Mouse (Mus musculus) brain, embryonic 14.5 days (tissue): ENCODE data around the gene Mrpl40.

Experiments used
- CTCF ChIP-seq: fragments of 200-500 bp; IDR thresholded peaks from 2 replicates; pipeline ENCODE4 v1.5.1; 2012; ENCODE audit warnings: inconsistent platforms, mild to moderate bottlenecking, moderate library complexity, borderline replicate concordance; ENCODE audit not compliant: insufficient read depth, insufficient read length; ENCODE audit errors: extremely low read depth
- POLR2A ChIP-seq: fragments of 200-500 bp; IDR thresholded peaks from 2 replicates; pipeline ENCODE4 v1.6.1; 2012; ENCODE audit warnings: mild to moderate bottlenecking, inconsistent platforms, borderline replicate concordance; ENCODE audit not compliant: poor library complexity, insufficient read depth, insufficient read length, severe bottlenecking; ENCODE audit errors: extremely low read depth

DNA sequence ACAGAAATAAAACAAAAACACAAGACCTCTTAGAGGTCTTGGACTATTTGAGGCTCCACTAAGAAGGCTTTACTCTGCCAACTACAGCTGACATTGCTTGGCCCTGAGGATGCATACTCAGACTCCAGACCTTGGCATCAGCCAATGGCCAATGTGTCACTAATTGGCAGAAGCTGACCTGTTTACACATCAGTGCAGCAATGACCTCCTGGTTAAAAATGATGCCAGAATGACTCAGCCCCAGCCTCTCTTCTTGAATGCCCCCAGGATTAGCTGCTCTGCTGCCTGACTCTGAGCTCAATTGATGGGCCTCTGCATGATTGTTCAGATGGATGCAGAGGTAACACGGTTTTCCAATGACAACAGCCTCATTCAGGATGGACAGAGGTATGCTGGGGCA lies 16.5 kb downstream of the Mrpl40 start:
- TF ChIP-seq CTCF, result no peak
- no peak for TF ChIP-seq POLR2A
